Mouse (Mus musculus): ENCODE data around the gene Kit. TPM values are rescaled to one million over a fixed set of nuclear protein-coding genes. Genes with fewer than 3 reads are reported as not detected.

Kit gene
- polyA plus RNA-seq, 1 experiment from 2014 or later: 49.0 TPM

DNA sequence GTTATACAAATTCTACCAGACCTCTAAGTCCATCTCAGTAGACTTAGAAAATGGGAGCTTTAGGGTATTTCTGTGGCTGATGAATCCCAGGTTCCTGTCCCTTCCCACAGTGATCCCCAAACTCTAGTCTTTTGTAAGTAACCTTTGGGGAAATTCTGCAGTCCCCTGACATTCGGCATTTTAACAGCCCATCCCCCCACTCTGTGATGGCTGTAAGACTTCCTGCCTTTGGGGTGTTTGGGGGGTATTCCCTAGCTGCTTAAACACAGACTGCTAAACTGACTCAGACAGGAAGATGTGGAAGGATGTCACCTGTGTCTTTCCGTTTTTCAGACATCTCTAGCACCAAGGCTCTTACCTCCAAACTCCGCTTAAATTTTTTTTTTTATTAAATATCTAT is 92.4 kb downstream of the Kit start:
- Histone ChIP-seq H3K4me3 (ENCODE audit: low read depth, low read length) (no peak overlapping the region), H3K27me3 (ENCODE audit: control insufficient read depth, insufficient read depth, low read depth, low read length) (no peaks in the 10 kb centered on the region), H3K27ac (ENCODE audit: low read length) (no peak overlapping the region), H3K9ac (ENCODE audit: low read depth, low read length) (no peak overlapping the region), H3K36me3 (ENCODE audit: control insufficient read depth, insufficient read depth, low read length) (no peaks in the 10 kb centered on the region), H3K4me2 (ENCODE audit: low read length) (no peak overlapping the region), H3K9me3 (replicated peaks; ENCODE audit: control insufficient read depth, low read length, poor library complexity, severe bottlenecking) (no peaks in the 10 kb centered on the region), H3K4me1 (ENCODE audit: control insufficient read depth, insufficient read depth, low read length) (no peaks in the 10 kb centered on the region)
- 69% methylated on average over 3 of the region's 3 CpGs for WGBS
- ATAC-seq: no peak

DNA sequence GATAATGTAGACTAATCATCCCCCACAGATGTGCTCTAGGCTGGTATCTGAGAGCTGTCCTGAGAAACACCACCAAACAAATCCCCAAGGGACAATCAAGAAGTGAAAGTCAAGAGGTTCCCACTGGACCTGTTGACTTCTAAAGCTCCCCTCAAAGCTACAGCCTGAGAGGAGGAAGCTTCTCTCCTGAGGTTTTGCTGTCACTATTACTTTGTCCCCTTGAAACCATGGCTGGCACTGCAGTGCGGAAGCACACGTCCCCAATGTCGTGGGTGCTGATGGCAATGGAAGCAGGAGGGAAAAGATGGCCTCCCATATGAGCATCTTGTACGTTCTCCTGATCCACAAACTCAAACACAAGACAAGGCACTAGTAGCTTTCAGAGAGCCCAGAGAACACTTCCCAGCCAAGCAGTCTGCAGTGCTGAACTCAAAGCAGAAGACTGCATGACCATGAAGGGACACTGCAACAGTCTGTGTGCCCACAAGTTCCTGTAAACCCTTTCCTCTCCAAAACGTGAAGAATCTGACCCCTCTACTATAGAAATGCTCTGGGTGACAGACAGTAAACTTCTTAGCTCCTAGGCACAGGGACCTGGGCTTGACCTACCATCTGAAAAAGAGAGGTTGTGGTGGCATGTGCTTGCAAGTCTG is 96.5 kb downstream of the Kit start:
- WGBS: 91% methylated on average over 5 of the region's 5 CpGs
- H3K9ac ChIP-seq (ENCODE audit: low read depth, low read length): no peak overlapping the region
- no peak for ATAC-seq
- H3K27ac ChIP-seq (ENCODE audit: low read length): no peak overlapping the region
- H3K4me1 ChIP-seq (ENCODE audit: control insufficient read depth, insufficient read depth, low read length): no peaks in the 10 kb centered on the region
- no peaks in the 10 kb centered on the region for H3K9me3 ChIP-seq (replicated peaks; ENCODE audit: control insufficient read depth, low read length, poor library complexity, severe bottlenecking)
- H3K4me2 ChIP-seq (ENCODE audit: low read length): no peak overlapping the region
- H3K27me3 ChIP-seq (ENCODE audit: control insufficient read depth, insufficient read depth, low read depth, low read length): no peaks in the 10 kb centered on the region
- no peak overlapping the region for H3K4me3 ChIP-seq (ENCODE audit: low read depth, low read length)
- H3K36me3 ChIP-seq (ENCODE audit: control insufficient read depth, insufficient read depth, low read length): no peaks in the 10 kb centered on the region

GRCm38 (mm10) chr5:75676024-75676423 is 101.3 kb downstream of the Kit start:
- H3K9ac ChIP-seq (ENCODE audit: low read depth, low read length): no peak overlapping the region

DNA sequence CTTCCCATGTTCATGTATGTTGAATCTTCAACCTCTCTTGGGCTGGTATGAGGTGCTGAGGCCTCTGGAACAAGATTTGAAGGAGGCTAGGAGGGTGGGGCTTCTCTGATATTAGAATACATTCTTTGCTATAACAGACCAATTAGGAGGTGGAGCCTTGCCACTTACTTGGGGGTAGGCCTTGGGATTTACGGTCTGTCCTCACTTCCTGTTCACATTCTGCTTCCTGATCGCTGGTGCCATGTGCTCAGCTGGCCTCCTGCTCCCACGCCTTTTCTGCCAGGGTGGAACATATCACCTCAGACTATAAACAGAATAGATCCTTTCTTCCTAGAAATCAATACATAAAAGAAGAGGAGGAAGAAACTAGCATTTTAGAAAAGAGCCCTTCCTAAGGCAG is 105.2 kb downstream of the Kit start:
- Histone ChIP-seq H3K4me2 (ENCODE audit: low read length) (no peak overlapping the region), H3K27ac (ENCODE audit: low read length) (no peak overlapping the region), H3K9ac (ENCODE audit: low read depth, low read length) (no peak overlapping the region), H3K36me3 (ENCODE audit: control insufficient read depth, insufficient read depth, low read length) (no peaks in the 10 kb centered on the region), H3K4me1 (ENCODE audit: control insufficient read depth, insufficient read depth, low read length) (no peaks in the 10 kb centered on the region), H3K4me3 (ENCODE audit: low read depth, low read length) (no peak overlapping the region), H3K9me3 (replicated peaks; ENCODE audit: control insufficient read depth, low read length, poor library complexity, severe bottlenecking) (no peaks in the 10 kb centered on the region), H3K27me3 (ENCODE audit: control insufficient read depth, insufficient read depth, low read depth, low read length) (no peaks in the 10 kb centered on the region)
- 94% methylated on average over 3 of the region's 3 CpGs for whole genome bisulfite sequencing
- ATAC-seq: no peak

More at GRCm38 (mm10) chr5:75676024-75676423, 101.3 kb downstream of the Kit start:
- Histone ChIP-seq H3K4me2 (ENCODE audit: low read length) (no peak overlapping the region), H3K9me3 (replicated peaks; ENCODE audit: control insufficient read depth, low read length, poor library complexity, severe bottlenecking) (no peaks in the 10 kb centered on the region), H3K27me3 (ENCODE audit: control insufficient read depth, insufficient read depth, low read depth, low read length) (no peaks in the 10 kb centered on the region), H3K4me3 (ENCODE audit: low read depth, low read length) (no peak overlapping the region), H3K27ac (ENCODE audit: low read length) (no peak overlapping the region), H3K36me3 (ENCODE audit: control insufficient read depth, insufficient read depth, low read length) (no peaks in the 10 kb centered on the region), H3K4me1 (ENCODE audit: control insufficient read depth, insufficient read depth, low read length) (no peaks in the 10 kb centered on the region)
- no peak for ATAC-seq
- 85% methylated on average over 3 of the region's 3 CpGs for WGBS

DNA sequence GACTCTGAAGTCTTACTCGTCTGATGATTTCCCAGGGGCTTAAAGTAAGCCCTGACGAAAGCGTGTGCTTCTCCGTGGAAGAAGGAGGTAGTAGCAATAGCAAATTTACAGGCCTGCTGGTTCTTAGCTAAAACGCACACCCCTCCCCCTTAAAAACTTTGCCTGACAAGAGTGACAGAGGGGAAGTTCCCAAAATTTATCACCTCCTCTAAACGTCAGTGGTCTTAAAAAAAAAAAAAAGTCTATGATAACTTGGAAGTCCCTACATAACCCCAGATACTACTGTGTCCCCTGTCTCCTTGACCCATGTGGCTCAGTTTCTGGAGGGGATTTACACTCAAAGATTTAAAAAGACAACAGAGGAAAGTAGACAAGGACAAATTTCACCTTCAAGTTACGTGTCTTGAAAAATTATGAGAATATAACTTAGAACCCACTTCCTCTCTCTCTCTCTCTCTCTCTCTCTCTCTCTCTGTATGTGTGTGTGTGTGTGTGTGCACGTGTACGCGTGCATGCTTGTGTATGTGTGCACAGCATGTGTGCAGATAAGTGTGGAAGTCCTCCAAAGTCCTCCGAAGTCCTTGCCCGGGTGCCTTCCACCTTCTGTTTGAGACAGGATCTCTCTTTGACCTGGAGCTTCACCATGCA is 120.6 kb downstream of the Kit start:
- no peaks in the 10 kb centered on the region for H3K9me3 ChIP-seq (replicated peaks; ENCODE audit: control insufficient read depth, low read length, poor library complexity, severe bottlenecking)
- no peak overlapping the region for H3K4me2 ChIP-seq (ENCODE audit: low read length)
- no peaks in the 10 kb centered on the region for H3K36me3 ChIP-seq (ENCODE audit: control insufficient read depth, insufficient read depth, low read length)
- H3K4me3 ChIP-seq (ENCODE audit: low read depth, low read length): no peak overlapping the region
- no peak overlapping the region for H3K9ac ChIP-seq (ENCODE audit: low read depth, low read length)
- 82% methylated on average over 12 of the region's 12 CpGs for WGBS
- no peaks in the 10 kb centered on the region for H3K4me1 ChIP-seq (ENCODE audit: control insufficient read depth, insufficient read depth, low read length)
- no peak overlapping the region for H3K27ac ChIP-seq (ENCODE audit: low read length)
- no peak for ATAC-seq
- no peaks in the 10 kb centered on the region for H3K27me3 ChIP-seq (ENCODE audit: control insufficient read depth, insufficient read depth, low read depth, low read length)

GRCm38 (mm10) chr5:75696960-75697359 is 122.2 kb downstream of the Kit start:
- Histone ChIP-seq H3K4me1 (ENCODE audit: control insufficient read depth, insufficient read depth, low read length) (no peaks in the 10 kb centered on the region), H3K9me3 (replicated peaks; ENCODE audit: control insufficient read depth, low read length, poor library complexity, severe bottlenecking) (no peaks in the 10 kb centered on the region), H3K27me3 (ENCODE audit: control insufficient read depth, insufficient read depth, low read depth, low read length) (no peaks in the 10 kb centered on the region), H3K36me3 (ENCODE audit: control insufficient read depth, insufficient read depth, low read length) (no peaks in the 10 kb centered on the region), H3K9ac (ENCODE audit: low read depth, low read length) (no peak overlapping the region), H3K27ac (ENCODE audit: low read length) (no peak overlapping the region), H3K4me3 (ENCODE audit: low read depth, low read length) (no peak overlapping the region), H3K4me2 (ENCODE audit: low read length) (no peak overlapping the region)
- ATAC-seq: no peak
- 28% methylated on average over 5 of the region's 5 CpGs for WGBS

GRCm38 (mm10) chr5:75698556-75698955 is 123.8 kb downstream of the Kit start:
- H3K4me3 ChIP-seq (ENCODE audit: low read depth, low read length): no peak overlapping the region
- no peaks in the 10 kb centered on the region for H3K4me1 ChIP-seq (ENCODE audit: control insufficient read depth, insufficient read depth, low read length)
- 90% methylated on average over 8 of the region's 8 CpGs for WGBS
- H3K27ac ChIP-seq (ENCODE audit: low read length): no peak overlapping the region
- no peak overlapping the region for H3K9ac ChIP-seq (ENCODE audit: low read depth, low read length)
- H3K36me3 ChIP-seq (ENCODE audit: control insufficient read depth, insufficient read depth, low read length): no peaks in the 10 kb centered on the region
- no peak for ATAC-seq
- H3K27me3 ChIP-seq (ENCODE audit: control insufficient read depth, insufficient read depth, low read depth, low read length): no peaks in the 10 kb centered on the region
- no peak overlapping the region for H3K4me2 ChIP-seq (ENCODE audit: low read length)
- H3K9me3 ChIP-seq (replicated peaks; ENCODE audit: control insufficient read depth, low read length, poor library complexity, severe bottlenecking): no peaks in the 10 kb centered on the region; the same call in 1 of the 2 replicates

DNA sequence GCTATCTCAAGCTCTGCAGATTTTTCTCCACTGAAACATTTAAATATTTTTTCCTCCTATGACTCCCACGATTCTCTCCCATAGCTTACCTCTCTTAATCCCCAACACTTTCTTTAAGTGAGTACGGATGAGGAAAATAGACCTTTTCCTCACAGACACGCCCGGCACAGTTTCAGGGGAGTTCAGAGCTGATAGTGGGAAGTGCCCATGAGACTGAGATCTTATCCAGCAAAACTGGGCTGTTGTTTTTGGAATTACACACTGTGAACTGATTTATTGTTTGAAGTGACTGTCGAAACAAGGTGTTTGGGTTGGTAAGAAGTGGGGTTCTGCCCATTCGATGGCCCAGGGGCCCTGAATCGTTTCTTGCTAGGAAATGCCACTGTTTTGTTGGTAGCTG is 124.4 kb downstream of the Kit start:
- no peaks in the 10 kb centered on the region; the same call in 1 of the 2 replicates for H3K9me3 ChIP-seq (replicated peaks; ENCODE audit: control insufficient read depth, low read length, poor library complexity, severe bottlenecking)
- no peaks in the 10 kb centered on the region for H3K36me3 ChIP-seq (ENCODE audit: control insufficient read depth, insufficient read depth, low read length)
- no peak for ATAC-seq
- H3K27me3 ChIP-seq (ENCODE audit: control insufficient read depth, insufficient read depth, low read depth, low read length): no peaks in the 10 kb centered on the region
- H3K9ac ChIP-seq (ENCODE audit: low read depth, low read length): no peak overlapping the region
- H3K4me3 ChIP-seq (ENCODE audit: low read depth, low read length): no peak overlapping the region
- H3K4me2 ChIP-seq (ENCODE audit: low read length): no peak overlapping the region
- H3K27ac ChIP-seq (ENCODE audit: low read length): no peak overlapping the region
- WGBS: 77% methylated on average over 7 of the region's 7 CpGs
- no peaks in the 10 kb centered on the region for H3K4me1 ChIP-seq (ENCODE audit: control insufficient read depth, insufficient read depth, low read length)

- no peaks in the 10 kb centered on the region for H3K36me3 ChIP-seq (ENCODE audit: control insufficient read depth, insufficient read depth, low read length)
- no peak for ATAC-seq
- no peak overlapping the region for H3K4me2 ChIP-seq (ENCODE audit: low read length)
Measured at GRCm38 (mm10) chr5:75699516-75699915, 124.8 kb downstream of the Kit start.

More at GRCm38 (mm10) chr5:75699516-75699915, 124.8 kb downstream of the Kit start:
- H3K27ac ChIP-seq (ENCODE audit: low read length): no peak overlapping the region
- H3K4me3 ChIP-seq (ENCODE audit: low read depth, low read length): no peak overlapping the region
- H3K27me3 ChIP-seq (ENCODE audit: control insufficient read depth, insufficient read depth, low read depth, low read length): no peaks in the 10 kb centered on the region
- H3K4me1 ChIP-seq (ENCODE audit: control insufficient read depth, insufficient read depth, low read length): no peaks in the 10 kb centered on the region
- WGBS: 67% methylated on average over 9 of the region's 9 CpGs
- H3K9me3 ChIP-seq (replicated peaks; ENCODE audit: control insufficient read depth, low read length, poor library complexity, severe bottlenecking): no peaks in the 10 kb centered on the region; the same call in 1 of the 2 replicates
- H3K9ac ChIP-seq (ENCODE audit: low read depth, low read length): no peak overlapping the region
